Comparison of ENCODE assay signal across 26 mouse cellular contexts in genomic region chr2:38219666-38220065, GRCm38 (mm10).
"Had no signal": no experiment of that assay in that cellular context is flagged by ENCODE, and none has a peak within 500 bp of the region (broad histone marks: within the 10 kb centered on the region; RNA-seq: fewer than 3 reads in every experiment).

No protein-coding gene starts in this region.

- H3K27me3 ChIP-seq: heart, embryonic 12.5 days; kidney, embryonic 15.5 days; limb, embryonic 13.5 days; limb, embryonic 15.5 days; liver, embryonic 12.5 days had no signal

- H3K4me2 ChIP-seq: heart, embryonic 12.5 days; hindbrain, embryonic 12.5 days; hindbrain, embryonic 14.5 days; kidney, embryonic 15.5 days; limb, embryonic 13.5 days; limb, embryonic 15.5 days; liver, embryonic 12.5 days had no signal

- H3K9ac ChIP-seq: heart, embryonic 12.5 days; hindbrain, embryonic 12.5 days; hindbrain, embryonic 14.5 days; kidney, embryonic 15.5 days; limb, embryonic 13.5 days; limb, embryonic 15.5 days; liver, embryonic 12.5 days; liver, embryonic 14.5 days had no signal

- H3K4me1 ChIP-seq: limb, embryonic 15.5 days had no signal

- ATAC-seq: hindbrain, embryonic 16.5 days; intestine, embryonic 16.5 days; liver, embryonic 12.5 days had no signal

- H3K36me3 ChIP-seq: heart, embryonic 10.5 days; heart, embryonic 12.5 days; hindbrain, embryonic 10.5 days; hindbrain, embryonic 12.5 days; kidney, embryonic 15.5 days; limb, embryonic 13.5 days; limb, embryonic 15.5 days; liver, embryonic 12.5 days had no signal

- H3K27ac ChIP-seq: heart, embryonic 10.5 days; hindbrain, embryonic 10.5 days; hindbrain, embryonic 12.5 days; hindbrain, embryonic 14.5 days; kidney, embryonic 15.5 days; kidney, postnatal 0 days; limb, embryonic 13.5 days; limb, embryonic 15.5 days; liver, embryonic 12.5 days; liver, embryonic 14.5 days had no signal

- H3K9me3 ChIP-seq: heart, embryonic 10.5 days; heart, embryonic 12.5 days; hindbrain, embryonic 10.5 days; hindbrain, embryonic 12.5 days; kidney, embryonic 15.5 days; limb, embryonic 13.5 days; limb, embryonic 15.5 days; liver, embryonic 12.5 days had no signal

- H3K4me3 ChIP-seq: heart, embryonic 10.5 days; heart, embryonic 12.5 days; hindbrain, embryonic 10.5 days; hindbrain, embryonic 12.5 days; kidney, embryonic 15.5 days; limb, embryonic 13.5 days; limb, embryonic 15.5 days; liver, embryonic 12.5 days had no signal

- DNase-seq: gastrocnemius, postnatal 10 days; gastrocnemius, postnatal 25 days; heart, adult 18-20 months; heart, postnatal 10 days; heart, postnatal 4 days; kidney, adult 11 months; kidney, adult 2 months; kidney, adult 9 months; kidney, postnatal 14 days; kidney, postnatal 36 days; layer of hippocampus, adult 9-11 months; layer of hippocampus, postnatal 36 days; left cerebral cortex, postnatal 4 days had no signal
